Mouse (Mus musculus) liver, embryonic 13.5 days (tissue): ENCODE results near the gene Dglucy. TPM values are rescaled to one million over a fixed set of nuclear protein-coding genes. Genes with fewer than 3 reads are reported as not detected.
A peak's percentile ranks its signal among the peaks of the same experiment; 100 is the strongest.

Experiments
- ATAC-seq: fragments of 200-750 bp; cut with Nextera tagmentation; 2 replicates; pipeline ENCODE4 v1.8.0; 2017; ENCODE audit warnings: low read depth, mild to moderate bottlenecking, moderate number of reproducible peaks, moderate library complexity
- DNase-seq: peaks from one replicate; pipeline ENCODE4 v3.0.0; 2022
- H3K27ac ChIP-seq: fragments of 300-500 bp; sonication (generic); 2 replicates; pipeline ENCODE4 v1.5.1; 2015; ENCODE audit warnings: moderate library complexity, mild to moderate bottlenecking, inconsistent platforms
- H3K27me3 ChIP-seq: fragments of 300-500 bp; sonication (generic); 2 replicates; pipeline ENCODE4 v1.6.1; 2015; ENCODE audit warnings: mild to moderate bottlenecking, inconsistent platforms
- H3K36me3 ChIP-seq: fragments of 300-500 bp; sonication (generic); 2 replicates; pipeline ENCODE4 v1.6.1; 2015; ENCODE audit warnings: mild to moderate bottlenecking, inconsistent platforms
- H3K4me1 ChIP-seq: fragments of 300-500 bp; sonication (generic); replicated peaks from 2 replicates; pipeline ENCODE4 v1.6.1; 2015; ENCODE audit warnings: inconsistent platforms
- H3K4me2 ChIP-seq: fragments of 300-500 bp; sonication (generic); 2 replicates; pipeline ENCODE4 v1.6.1; 2015; ENCODE audit warnings: inconsistent platforms, mild to moderate bottlenecking, moderate library complexity
- H3K4me3 ChIP-seq: fragments of 300-500 bp; sonication (generic); replicated peaks from 2 replicates; pipeline ENCODE4 v1.5.1; 2015; ENCODE audit warnings: mild to moderate bottlenecking, inconsistent platforms
- H3K9ac ChIP-seq: fragments of 300-500 bp; sonication (generic); 2 replicates; pipeline ENCODE4 v1.6.1; 2015; ENCODE audit warnings: mild to moderate bottlenecking, inconsistent platforms
- H3K9me3 ChIP-seq: fragments of 300-500 bp; sonication (generic); replicated peaks from 2 replicates; pipeline ENCODE4 v1.6.1; 2016; ENCODE audit warnings: inconsistent platforms
- WGBS: fragments of 180-500 bp; shearing (Covaris S2); methylation state at CpG from one replicate; pipeline ENCODE4 v1.1.7; 2015; ENCODE audit not compliant: insufficient replicate concordance; 5-methylcytosine and 5-hydroxymethylcytosine counted together
- polyA plus RNA-seq: library from polyadenylated mRNA; unstranded; fragments of >200 nt; fragmentation: Nextera tagmentation; extraction: Ambion mirVana; gene quantifications from 2 replicates; pipeline ENCODE4 v1.2.1, GENCODE M21; 2015

Dglucy gene
- polyA plus RNA-seq, 1 experiment from 2014 or later, result 0.93 TPM

DNA sequence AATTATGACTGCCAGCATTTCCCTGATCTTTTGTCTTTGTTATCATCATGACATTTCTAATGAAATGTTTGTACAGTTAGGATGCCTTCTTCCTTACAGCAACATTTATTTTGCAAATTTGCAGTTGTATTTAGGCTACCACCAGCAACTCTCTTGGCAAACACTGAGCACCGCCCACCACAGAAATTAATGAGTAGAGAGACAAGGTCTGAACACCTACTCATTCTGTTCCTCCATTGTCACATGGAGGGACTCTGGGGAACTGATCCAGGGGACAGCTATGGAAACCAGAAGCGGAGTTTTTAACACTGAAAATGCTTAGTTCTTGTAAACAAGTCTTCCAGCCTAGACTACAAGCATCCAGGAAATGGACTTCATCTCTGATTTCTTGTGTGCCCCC is 35.0 kb downstream of the Dglucy start:
- H3K4me3 ChIP-seq, result no peak overlapping the region
- H3K9ac ChIP-seq, result no peak overlapping the region
- ATAC-seq, result no peak
- no peaks in the 10 kb centered on the region for H3K36me3 ChIP-seq
- H3K4me2 ChIP-seq, result no peak overlapping the region
- no peaks in the 10 kb centered on the region for H3K9me3 ChIP-seq
- no peaks in the 10 kb centered on the region for H3K4me1 ChIP-seq
- no peaks in the 10 kb centered on the region for H3K27me3 ChIP-seq
- WGBS, result 64% methylated on average over 2 of the region's 2 CpGs
- no peak overlapping the region for H3K27ac ChIP-seq
- no peak for DNase-seq

DNA sequence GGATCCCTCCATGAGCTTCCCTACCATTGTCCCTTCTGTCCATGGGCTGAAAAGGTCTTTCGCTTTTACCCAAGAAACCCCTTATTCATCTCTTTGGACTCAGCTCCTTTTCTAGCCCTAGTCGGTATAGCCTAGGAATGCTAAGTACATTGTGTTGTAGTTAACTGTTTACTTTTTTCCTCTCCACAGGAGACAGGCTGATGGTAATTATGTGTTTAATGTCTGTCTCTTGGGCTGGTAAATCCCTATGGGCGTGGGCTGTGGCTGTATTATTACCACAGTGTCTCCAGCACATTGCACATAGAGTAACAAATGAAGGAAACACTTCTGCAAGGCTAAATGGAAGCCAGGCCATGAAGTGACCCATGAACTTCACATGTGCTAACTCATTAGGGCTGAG is 35.8 kb downstream of the Dglucy start:
- Histone ChIP-seq H3K36me3 (no peaks in the 10 kb centered on the region), H3K4me2 (no peak overlapping the region), H3K9ac (no peak overlapping the region), H3K4me3 (no peak overlapping the region), H3K4me1 (no peaks in the 10 kb centered on the region), H3K9me3 (no peaks in the 10 kb centered on the region), H3K27ac (no peak overlapping the region), H3K27me3 (no peaks in the 10 kb centered on the region)
- DNase-seq (no peak), ATAC-seq (no peak)
- 64% methylated on average over 3 of the region's 3 CpGs for WGBS

DNA sequence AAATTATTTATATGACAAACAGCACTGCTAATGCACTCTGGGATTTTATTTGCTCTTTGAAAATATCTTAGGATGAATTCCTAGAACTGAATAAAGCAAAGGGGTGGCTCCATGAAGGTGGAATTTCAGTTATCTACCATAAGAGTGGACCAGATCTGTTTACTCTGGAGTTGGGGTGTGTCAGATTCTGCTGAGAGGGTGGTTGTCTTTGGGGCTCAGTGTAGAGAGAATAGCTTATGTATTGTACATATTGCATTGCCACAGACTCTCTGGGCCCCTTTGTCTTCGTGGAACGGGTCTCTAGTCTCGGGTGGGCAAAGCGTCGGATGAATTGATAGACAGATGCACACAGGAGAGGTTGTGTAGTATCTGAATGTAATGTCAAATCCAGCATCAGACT is 38.0 kb downstream of the Dglucy start:
- no peak overlapping the region for H3K27ac ChIP-seq
- no peaks in the 10 kb centered on the region for H3K4me1 ChIP-seq
- no peaks in the 10 kb centered on the region for H3K36me3 ChIP-seq
- no peak overlapping the region for H3K4me3 ChIP-seq
- no peak overlapping the region for H3K9ac ChIP-seq
- H3K9me3 ChIP-seq, result no peaks in the 10 kb centered on the region
- H3K4me2 ChIP-seq, result no peak overlapping the region
- 66% methylated on average over 5 of the region's 5 CpGs for WGBS
- ATAC-seq (no peak), DNase-seq (no peak)
- H3K27me3 ChIP-seq, result no peaks in the 10 kb centered on the region

DNA sequence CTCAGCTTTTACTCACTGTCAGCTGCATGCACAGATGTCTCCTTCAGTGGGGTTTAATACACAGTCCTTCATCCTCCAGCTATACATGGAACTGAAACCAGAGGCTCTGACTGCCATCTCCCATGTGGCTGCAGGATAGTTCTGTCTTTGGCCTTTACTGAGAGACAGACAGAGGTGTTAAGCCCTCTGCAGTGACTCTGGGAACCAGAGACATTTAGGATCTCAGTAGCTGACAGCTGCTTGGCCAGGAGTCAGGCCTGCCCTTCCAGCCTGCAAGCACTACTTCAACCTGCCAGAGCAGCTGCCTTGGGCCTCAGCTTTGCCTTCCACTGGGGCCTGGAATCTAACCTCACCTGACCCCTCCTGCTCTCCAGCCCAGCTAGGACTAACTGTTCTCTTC is 41.1 kb downstream of the Dglucy start:
- no peak for ATAC-seq

DNA sequence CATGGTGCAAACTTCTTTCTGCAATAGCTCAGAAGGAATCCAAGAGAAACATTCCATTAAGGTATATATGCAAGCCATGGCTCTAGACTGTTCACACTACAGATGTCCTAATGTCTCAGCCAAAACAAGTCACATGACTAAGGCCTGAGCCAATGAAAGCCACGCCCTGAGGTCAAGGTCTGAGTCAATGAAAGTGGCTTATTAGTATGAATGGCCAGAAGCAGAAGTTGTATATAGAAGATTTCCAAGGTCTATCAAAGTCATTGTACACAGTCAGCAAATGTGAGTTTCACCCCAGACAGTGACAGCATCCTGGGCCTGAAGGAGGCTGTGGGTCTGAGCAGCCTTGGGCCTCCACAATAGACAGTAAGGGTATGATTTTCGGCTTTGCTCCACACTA is 52.2 kb downstream of the Dglucy start:
- Histone ChIP-seq H3K4me2 (no peak overlapping the region), H3K9ac (no peak overlapping the region), H3K9me3 (no peaks in the 10 kb centered on the region), H3K4me3 (no peak overlapping the region), H3K27me3 (no peaks in the 10 kb centered on the region), H3K27ac (no peak overlapping the region), H3K36me3 (no peaks in the 10 kb centered on the region), H3K4me1 (no peaks in the 10 kb centered on the region)
- no peak for DNase-seq
- ATAC-seq, result no peak
- 60% methylated on average over 2 of the region's 2 CpGs for WGBS

More for the DNA sequence above, 41.1 kb downstream of the Dglucy start:
- Histone ChIP-seq H3K9ac (no peak overlapping the region), H3K4me3 (no peak overlapping the region), H3K27ac (no peak overlapping the region), H3K4me1 (no peaks in the 10 kb centered on the region), H3K36me3 (no peaks in the 10 kb centered on the region), H3K9me3 (no peaks in the 10 kb centered on the region), H3K4me2 (no peak overlapping the region), H3K27me3 (no peaks in the 10 kb centered on the region)
- DNase-seq, result no peak

DNA sequence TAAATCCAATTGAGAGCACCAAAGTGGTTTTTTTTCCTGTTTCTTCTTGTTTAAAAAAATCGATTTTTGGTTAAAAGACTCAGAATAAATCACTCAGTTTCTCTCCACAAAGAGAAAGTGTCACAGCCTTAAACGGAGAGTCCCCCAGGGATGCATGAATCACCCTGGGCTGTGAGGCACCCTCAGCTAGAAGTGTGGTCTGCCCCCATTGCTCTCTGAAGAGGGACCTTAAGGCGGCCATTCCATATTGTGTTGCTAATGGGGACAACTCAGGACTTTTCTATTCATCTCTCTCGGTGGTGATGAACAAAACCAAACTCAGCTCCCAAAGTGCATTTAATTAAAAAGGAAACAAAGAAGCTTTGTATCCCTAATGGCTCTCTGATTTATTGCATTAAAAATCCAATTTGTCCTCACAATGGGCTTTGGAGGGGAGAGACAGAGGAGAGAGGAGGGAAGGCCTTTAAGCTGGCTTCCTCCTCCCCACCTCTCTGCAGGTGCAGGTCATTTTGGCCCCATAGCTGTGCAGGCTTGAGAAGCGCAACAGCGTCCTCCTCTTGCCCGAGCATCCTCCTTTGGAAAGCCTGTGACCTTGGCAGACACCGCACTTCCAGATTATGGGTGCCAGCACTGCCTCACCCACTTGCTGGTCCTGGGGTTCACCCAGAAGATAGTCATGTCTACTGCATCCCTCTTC is 52.9 kb downstream of the Dglucy start:
- no peaks in the 10 kb centered on the region for H3K36me3 ChIP-seq
- no peak overlapping the region for H3K4me3 ChIP-seq
- no peak for ATAC-seq
- no peaks in the 10 kb centered on the region for H3K27me3 ChIP-seq
- WGBS, result 62% methylated on average over 8 of the region's 8 CpGs
- no peak overlapping the region for H3K9ac ChIP-seq
- no peak overlapping the region for H3K4me2 ChIP-seq
- no peak overlapping the region for H3K27ac ChIP-seq
- no peaks in the 10 kb centered on the region for H3K4me1 ChIP-seq
- DNase-seq, result no peak
- no peaks in the 10 kb centered on the region for H3K9me3 ChIP-seq

DNA sequence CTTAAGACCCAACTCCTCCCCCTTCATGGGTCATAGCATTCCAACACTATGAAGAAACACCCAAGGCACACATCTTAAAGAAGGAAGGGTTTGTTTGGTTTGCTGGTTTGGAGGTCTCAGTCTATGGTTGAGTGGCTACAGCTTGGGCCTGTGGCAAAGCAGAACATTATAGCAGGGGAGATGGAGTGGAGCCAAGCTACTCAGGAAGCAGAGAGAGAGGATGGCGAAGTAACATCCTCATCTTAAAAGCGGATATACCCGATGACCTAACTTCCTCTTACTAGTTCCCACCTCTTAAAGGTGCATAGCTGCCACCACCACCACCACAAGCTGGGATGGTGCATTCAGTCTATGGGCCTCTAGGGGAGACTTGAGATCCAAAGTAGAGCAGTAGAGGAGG is 58.4 kb downstream of the Dglucy start:
- ATAC-seq (no peak), DNase-seq (no peak)
- Histone ChIP-seq H3K9ac (no peak overlapping the region), H3K4me1 (no peaks in the 10 kb centered on the region), H3K27ac (no peak overlapping the region), H3K9me3 (no peaks in the 10 kb centered on the region), H3K4me3 (no peak overlapping the region), H3K4me2 (0 out of 2 replicates have a peak overlapping the region, but pooled peaks have one; percentile 5), H3K36me3 (no peaks in the 10 kb centered on the region), H3K27me3 (no peaks in the 10 kb centered on the region)
- 34% methylated on average over 3 of the region's 3 CpGs for WGBS

DNA sequence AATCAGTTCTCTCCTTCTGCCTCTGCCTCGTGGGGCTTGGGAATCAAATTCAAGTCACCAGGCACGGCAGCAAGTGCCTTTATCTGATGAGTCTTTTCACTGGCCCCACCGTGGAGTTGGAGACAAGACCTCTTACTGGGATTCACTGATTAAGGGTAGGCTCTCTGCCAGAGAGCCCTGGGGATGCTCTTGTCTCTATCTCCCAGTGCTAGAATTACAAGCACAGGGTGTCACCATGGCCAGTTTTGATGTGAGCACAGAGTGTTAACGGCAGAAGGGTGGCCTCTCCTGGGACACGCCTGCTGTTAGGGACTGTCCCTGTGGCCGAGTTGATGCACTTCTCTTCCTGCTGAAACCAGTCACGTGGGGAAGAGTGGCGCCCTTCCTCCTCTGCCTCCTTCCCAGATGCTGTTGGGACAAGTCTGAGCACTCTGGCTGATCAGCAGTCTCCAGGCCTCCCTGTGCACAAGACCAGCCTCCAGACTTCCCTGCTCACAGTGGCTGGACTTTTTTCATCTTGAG is 60.3 kb downstream of the Dglucy start:
- H3K36me3 ChIP-seq, result no peaks in the 10 kb centered on the region
- no peak overlapping the region for H3K4me2 ChIP-seq
- ATAC-seq (0 out of 2 replicates have a peak, but pooled peaks have one; percentile 38), DNase-seq (no peak)
- H3K9ac ChIP-seq, result no peak overlapping the region
- H3K9me3 ChIP-seq, result no peaks in the 10 kb centered on the region
- no peaks in the 10 kb centered on the region for H3K4me1 ChIP-seq
- no peaks in the 10 kb centered on the region for H3K27me3 ChIP-seq
- 13% methylated on average over 8 of the region's 8 CpGs for WGBS
- H3K4me3 ChIP-seq, result no peak overlapping the region
- H3K27ac ChIP-seq, result no peak overlapping the region

DNA sequence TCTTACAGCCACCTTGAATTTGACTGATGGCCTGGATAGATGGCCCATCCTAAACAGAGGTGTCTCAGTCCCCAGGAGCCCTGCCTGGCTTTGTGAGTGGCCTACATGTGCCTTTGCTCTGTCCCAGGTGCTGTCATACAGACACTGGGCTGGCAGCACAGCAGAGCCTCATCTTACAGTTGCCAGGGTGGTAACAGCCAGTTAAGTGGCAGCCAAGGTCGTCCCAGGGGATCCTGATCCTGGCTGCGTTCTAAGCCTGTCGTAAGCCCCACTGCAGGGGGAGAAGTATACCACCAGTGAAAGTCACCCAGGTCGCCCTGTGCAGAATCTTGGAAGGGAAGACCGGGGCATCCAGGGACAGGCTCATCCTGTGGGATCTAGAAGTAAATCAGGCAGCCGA is 61.1 kb downstream of the Dglucy start:
- WGBS, result 75% methylated on average over 6 of the region's 6 CpGs
- Histone ChIP-seq H3K9ac (no peak overlapping the region), H3K27ac (no peak overlapping the region), H3K27me3 (no peaks in the 10 kb centered on the region), H3K4me2 (no peak overlapping the region), H3K9me3 (no peaks in the 10 kb centered on the region), H3K4me1 (no peaks in the 10 kb centered on the region), H3K4me3 (no peak overlapping the region), H3K36me3 (no peaks in the 10 kb centered on the region)
- DNase-seq (no peak), ATAC-seq (no peak)

DNA sequence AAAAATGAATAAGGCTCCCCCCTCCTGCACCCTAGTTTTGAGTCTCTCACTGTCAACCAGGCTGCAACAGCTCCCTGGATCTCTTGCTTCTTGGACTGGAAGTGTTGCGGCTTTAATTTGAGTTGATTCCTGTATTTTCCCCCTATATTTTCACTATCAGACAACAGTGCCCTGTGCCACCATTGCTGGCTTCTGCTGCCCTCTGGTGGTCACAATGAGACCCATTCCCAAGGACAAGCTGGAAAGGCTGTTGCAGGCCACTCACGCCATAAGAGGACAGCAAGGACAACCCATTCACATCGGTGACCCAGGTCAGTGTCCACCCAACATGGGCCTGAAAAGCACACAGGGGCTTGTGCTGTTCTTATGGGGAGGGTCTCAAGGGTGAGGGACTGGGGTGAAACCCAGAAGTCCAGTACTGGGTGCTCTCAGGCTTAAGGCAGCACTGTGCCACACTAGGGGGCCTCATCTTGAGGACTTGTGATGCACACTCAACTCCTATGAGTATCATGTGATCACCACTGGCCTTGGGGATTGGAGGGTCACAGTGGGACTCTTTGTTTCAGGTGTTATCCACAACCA is 62.4 kb downstream of the Dglucy start:
- Histone ChIP-seq H3K9ac (no peak overlapping the region), H3K4me2 (no peak overlapping the region), H3K36me3 (no peaks in the 10 kb centered on the region), H3K27me3 (no peaks in the 10 kb centered on the region), H3K4me1 (no peaks in the 10 kb centered on the region), H3K9me3 (no peaks in the 10 kb centered on the region), H3K27ac (no peak overlapping the region), H3K4me3 (no peak overlapping the region)
- DNase-seq, result peak; percentile 43
- 0 out of 2 replicates have a peak, but pooled peaks have one; percentile 40 for ATAC-seq
- 26% methylated on average over 3 of the region's 3 CpGs for WGBS

DNA sequence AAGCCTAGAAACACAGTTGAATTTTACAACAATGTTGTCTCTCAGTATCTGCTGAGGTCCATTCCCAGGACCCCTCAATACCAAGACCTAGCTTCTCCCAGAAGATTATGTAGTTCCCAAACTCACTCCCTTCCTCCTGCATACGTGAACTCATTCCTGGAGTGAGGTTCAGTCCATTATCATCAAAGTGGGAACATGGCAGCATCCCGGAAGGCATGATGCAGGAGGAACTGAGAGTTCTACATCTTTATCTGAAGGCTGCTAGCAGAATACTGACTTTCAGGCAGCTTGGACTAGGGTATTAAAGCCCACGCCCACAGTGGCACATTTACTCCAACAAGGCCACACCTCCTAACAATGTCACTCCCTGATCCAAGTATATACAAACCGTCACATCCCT is 64.3 kb downstream of the Dglucy start:
- no peaks in the 10 kb centered on the region for H3K9me3 ChIP-seq
- no peaks in the 10 kb centered on the region for H3K36me3 ChIP-seq
- no peak overlapping the region for H3K4me2 ChIP-seq
- no peaks in the 10 kb centered on the region for H3K27me3 ChIP-seq
- no peak overlapping the region for H3K27ac ChIP-seq
- WGBS, result 60% methylated on average over 4 of the region's 4 CpGs
- no peak for DNase-seq
- no peak overlapping the region for H3K4me3 ChIP-seq
- no peaks in the 10 kb centered on the region for H3K4me1 ChIP-seq
- H3K9ac ChIP-seq, result no peak overlapping the region
- no peak for ATAC-seq

DNA sequence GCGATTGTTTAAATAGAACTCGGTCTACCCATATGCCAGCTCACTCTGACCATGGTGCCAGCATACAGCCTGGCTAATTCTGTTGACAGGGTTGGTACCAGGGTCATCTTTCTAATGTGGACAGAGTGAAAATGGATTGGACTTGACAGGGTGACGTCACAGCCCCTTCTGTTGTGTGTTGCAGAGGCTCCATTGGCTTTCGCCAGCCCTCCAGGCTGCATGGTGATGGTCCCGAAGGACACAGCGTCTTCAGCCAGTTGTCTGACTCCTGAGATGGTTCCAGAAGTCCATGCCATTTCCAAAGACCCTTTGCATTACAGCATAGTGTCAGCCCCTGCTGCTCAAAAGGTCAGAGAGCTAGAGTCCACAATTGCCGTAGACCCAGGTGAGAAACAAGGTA is 65.7 kb downstream of the Dglucy start:
- DNase-seq (no peak), ATAC-seq (no peak)
- Histone ChIP-seq H3K4me3 (no peak overlapping the region), H3K27ac (no peak overlapping the region), H3K9ac (no peak overlapping the region), H3K36me3 (no peaks in the 10 kb centered on the region), H3K4me1 (no peaks in the 10 kb centered on the region), H3K9me3 (no peaks in the 10 kb centered on the region), H3K27me3 (no peaks in the 10 kb centered on the region), H3K4me2 (no peak overlapping the region)
- 70% methylated on average over 7 of the region's 7 CpGs for WGBS
